Mouse (Mus musculus) gastrocnemius, postnatal 14 days (tissue): ENCODE data around the gene Platr17. TPM values are rescaled to one million over a fixed set of nuclear protein-coding genes. Genes with fewer than 3 reads are reported as not detected.
"Not testable (repeated sequence)": the region's sequence is repeated elsewhere in the genome, so short reads cannot be mapped to it uniquely, and the experiment has no call there.

Experiments used
- DNase-seq: peaks from one replicate; pipeline ENCODE4 v3.0.0; 2021; ENCODE audit warnings: mixed read lengths
- intact Hi-C: fragments of 180-260 bp; cut with DNase I; formaldehyde crosslinking; loops from one replicate; pipeline ENCODE4 v1.15.1; 2025; ENCODE audit warnings: low total_unique reads
- total RNA-seq, 2 experiments: library from RNA; stranded (reverse); gene quantifications; 2 replicates each; pipeline ENCODE4 v1.2.3; 2021

The Platr17 gene
- total RNA-seq, 2 experiments from 2014 or later: not detected

DNA sequence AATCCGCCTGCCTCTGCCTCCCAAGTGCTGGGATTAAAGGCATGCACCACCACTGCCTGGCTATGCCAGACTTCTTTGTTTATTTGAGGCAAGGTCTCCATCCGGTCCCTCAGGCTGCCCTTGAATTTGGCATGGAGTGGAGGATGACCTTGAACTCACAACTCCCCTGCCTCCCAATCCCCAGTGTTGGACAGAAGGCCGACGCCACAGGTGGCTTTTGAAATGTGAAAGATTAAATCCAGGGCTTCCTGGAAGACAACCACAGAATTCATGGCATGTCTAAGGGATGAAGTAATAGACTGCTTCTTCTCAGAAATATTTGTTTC, 4.0 kb upstream of the Platr17 start:
- intact Hi-C loops: loop anchor here (5.0 kb wide), 1 partner anchor 499 kb away; no protein-coding TSS in a partner anchor
- DNase-seq: no peak

GRCm38 (mm10) chr17:33901653-33902052, 3.3 kb upstream of the Platr17 start:
- DNase-seq: no peak
- intact Hi-C loops: loop anchor here (5.0 kb wide), 1 partner anchor 499 kb away; no protein-coding TSS in a partner anchor

GRCm38 (mm10) chr17:33902079-33902478, 2.9 kb upstream of the Platr17 start:
- intact Hi-C loops: loop anchor here (5.0 kb wide), 1 partner anchor 500 kb away; no protein-coding TSS in a partner anchor
- no peak for DNase-seq

DNA sequence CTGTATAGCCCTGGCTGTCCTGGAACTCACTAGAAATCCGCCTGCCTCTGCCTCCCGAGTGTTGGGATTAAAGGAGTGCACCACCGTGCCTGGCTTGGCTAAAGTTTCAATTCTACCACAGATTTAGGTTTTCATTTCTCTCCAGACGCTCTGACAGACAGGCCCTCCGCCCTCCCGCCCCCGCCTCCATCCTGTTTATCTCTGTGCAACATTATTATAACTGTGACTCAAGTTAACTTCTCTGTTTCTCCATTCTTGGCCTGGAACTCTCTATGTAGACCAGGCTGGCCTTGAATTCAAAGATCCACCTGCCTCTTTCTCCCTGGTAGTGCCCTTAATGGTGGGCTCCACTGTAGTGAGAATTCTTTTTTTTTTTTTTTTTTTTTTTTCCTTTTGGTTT, 2.4 kb upstream of the Platr17 start:
- no peak for DNase-seq
- intact Hi-C loops: loop anchor here (5.0 kb wide), 1 partner anchor 500 kb away; no protein-coding TSS in a partner anchor

DNA sequence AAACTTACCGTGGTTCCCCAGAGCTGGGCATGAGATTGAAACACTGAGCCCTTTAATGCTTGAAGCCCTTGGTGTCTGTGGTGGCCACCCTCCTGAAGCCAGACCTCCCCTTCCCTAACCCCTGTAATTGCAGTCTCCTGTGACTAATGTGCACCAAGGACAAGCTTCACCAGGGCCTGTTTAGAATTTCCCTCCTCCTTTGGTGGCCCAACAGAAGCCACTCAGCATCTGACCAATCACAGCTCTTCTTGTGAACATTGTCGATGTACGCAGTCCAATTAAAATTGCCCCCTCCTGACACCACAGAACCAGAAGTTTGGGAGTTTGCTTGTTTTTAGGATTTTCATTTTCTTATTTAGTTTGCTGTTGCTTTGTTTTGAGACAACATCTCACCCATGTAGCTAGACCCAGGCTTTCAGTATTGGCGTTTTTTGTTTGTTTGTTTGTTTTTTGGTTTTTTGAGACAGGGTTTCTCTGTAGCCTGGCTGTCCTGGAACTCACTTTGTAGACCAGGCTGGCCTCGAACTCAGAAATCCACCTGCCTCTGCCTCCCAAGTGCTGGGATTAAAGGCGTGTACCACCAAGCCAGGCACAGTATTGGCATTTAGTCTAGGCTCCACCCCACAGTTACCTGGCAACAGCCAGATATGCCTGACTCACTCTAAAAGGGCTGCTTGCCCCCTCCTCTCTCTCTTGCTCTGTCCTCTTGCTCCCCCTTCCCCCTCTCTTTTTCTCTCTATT, 854 bp upstream of the Platr17 start:
- intact Hi-C loops: loop anchor here (5.0 kb wide), 1 partner anchor 502 kb away; no protein-coding TSS in a partner anchor
- not testable (repeated sequence) for DNase-seq

DNA sequence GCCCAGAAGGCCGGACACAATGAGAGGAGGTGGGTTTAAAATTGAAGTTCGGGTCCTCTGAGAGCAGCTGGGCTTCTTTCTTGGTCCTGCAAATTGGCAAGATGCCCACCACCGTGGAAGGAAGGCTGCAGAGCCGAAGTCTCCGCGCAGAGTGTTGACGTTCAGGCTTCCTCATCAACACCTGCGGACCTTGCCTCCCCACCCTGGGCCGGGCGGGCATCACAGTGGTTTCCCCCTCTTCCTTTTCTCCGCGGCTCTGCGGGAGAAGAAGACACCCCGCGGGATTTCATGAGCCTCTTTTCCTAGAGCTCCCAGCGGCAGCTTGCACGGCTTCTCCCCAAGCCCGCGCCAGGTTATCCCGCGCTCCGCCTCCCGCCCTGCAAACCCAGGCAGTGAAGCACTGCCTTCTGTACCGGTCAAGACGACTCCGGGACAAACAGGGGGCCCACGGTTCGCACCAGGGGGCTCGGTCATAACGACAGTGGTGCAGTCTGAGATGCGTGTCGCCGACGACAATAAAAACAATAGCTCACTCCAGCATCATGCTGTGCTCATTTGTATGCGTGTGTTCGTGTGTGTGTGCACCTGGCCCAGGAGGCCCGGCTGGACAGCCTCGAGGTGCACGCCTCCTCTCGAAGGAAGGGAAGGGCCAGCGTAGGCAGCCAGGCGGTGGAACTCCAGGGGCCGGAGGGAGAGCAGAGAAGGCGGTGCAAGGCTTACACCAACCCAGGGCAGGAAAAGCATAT, 3.6 kb downstream of the Platr17 start:
- intact Hi-C loops: no loop called here
- DNase-seq: peak; percentile 47

GRCm38 (mm10) chr17:33909077-33909868, 4.3 kb downstream of the Platr17 start, which contains the start of gene Daxx:
Gene Daxx (plus strand): TSS chr17:33909414.
- peak; percentile 99 for DNase-seq
- intact Hi-C loops: no loop called here

- intact Hi-C loops: no loop called here
- no peak for DNase-seq
Measured at GRCm38 (mm10) chr17:33909869-33910250, 4.9 kb downstream of the Platr17 start.

DNA sequence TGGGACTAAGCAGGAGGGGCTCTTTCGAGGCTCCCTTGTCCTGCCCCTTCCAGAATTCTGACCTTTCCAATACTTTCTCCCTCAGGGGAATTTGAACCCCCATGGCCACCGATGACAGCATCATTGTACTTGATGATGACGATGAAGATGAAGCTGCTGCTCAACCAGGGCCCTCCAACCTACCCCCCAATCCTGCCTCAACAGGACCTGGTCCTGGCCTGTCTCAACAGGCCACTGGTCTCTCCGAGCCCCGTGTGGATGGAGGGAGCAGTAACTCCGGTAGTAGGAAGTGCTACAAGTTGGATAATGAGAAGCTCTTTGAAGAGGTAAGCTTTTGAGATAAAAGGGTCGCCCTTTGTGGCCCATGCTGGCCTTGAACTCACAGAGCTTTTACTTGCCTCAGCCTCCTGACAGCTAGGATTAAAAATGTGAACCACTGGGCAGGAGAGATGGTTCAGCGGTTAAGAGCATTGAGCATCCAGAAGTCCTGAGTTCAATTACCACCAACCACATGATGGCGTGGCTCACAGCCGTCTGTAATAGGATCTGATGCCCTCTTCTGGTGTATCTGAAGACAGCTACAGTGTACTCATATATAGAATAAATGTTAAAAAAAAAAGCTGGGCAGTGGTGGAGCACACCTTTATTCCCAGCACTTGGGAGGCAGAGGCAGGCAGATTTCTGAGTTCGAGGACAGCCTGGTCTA, 5.6 kb downstream of the Platr17 start:
- intact Hi-C loops: no loop called here
- no peak for DNase-seq

DNA sequence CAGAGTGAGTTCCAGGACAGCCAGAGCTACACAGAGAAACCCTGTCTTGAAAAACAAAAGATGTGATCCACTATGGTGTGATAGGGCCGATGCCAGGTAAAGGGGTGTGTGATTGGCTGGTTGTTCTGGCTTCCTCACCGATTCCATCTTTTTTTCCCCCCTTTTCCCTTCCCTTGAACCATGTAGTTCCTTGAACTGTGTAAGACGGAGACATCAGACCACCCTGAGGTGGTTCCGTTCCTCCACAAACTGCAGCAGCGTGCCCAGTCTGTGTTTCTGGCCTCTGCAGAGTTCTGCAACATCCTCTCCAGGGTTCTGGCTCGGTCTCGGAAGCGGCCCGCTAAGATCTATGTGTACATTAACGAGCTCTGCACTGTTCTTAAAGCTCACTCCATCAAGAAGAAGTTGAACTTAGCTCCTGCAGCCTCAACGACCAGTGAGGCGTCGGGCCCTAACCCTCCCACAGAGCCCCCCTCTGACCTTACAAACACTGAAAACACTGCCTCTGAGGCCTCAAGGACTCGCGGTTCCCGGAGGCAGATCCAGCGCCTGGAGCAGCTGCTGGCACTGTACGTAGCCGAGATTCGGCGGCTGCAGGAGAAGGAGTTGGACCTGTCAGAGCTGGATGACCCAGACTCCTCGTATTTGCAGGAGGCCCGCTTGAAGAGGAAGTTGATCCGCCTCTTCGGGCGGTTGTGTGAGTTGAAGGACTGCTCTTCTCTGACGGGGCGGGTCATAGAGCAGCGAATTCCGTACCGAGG, 6.3 kb downstream of the Platr17 start:
- intact Hi-C loops: no loop called here
- DNase-seq: no peak

GRCm38 (mm10) chr17:33911813-33912414, 7.0 kb downstream of the Platr17 start:
- DNase-seq: no peak
- intact Hi-C loops: no loop called here

DNA sequence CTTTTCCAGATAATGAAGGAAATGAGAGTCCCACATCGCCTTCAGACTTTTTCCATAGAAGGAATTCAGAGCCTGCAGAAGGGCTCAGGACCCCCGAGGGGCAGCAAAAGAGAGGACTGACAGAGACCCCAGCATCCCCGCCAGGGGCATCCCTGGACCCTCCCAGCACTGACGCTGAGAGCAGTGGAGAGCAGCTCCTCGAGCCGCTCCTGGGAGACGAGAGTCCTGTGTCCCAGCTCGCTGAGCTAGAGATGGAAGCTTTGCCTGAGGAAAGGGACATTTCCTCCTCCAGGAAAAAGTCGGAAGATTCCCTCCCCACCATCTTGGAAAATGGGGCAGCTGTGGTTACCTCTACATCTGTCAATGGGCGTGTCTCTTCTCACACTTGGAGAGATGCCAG, 8.3 kb downstream of the Platr17 start:
- no peak for DNase-seq
- intact Hi-C loops: no loop called here

GRCm38 (mm10) chr17:33913905-33914304, 9.0 kb downstream of the Platr17 start:
- intact Hi-C loops: no loop called here
- no peak for DNase-seq

DNA sequence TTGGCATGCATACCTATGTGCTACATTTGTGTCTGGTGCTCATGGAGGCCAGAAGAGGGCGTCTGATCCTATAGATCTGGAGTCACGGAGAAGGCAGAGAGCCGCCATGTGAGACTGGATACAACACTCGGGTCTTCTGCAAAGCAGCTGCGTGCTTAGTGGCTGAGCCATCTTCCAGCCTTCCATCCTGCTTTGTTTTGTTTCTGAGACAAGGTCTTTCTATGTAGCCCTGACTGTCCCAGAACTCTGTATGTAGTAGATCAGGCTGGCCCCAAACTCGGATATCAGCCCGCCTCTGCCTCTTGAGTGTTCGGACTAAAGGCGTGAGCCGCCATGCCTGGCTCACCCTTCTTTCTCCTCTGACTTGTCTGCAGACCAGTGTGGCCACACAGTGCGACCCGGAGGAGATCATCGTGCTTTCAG, 10.0 kb downstream of the Platr17 start:
- intact Hi-C loops: no loop called here

DNA sequence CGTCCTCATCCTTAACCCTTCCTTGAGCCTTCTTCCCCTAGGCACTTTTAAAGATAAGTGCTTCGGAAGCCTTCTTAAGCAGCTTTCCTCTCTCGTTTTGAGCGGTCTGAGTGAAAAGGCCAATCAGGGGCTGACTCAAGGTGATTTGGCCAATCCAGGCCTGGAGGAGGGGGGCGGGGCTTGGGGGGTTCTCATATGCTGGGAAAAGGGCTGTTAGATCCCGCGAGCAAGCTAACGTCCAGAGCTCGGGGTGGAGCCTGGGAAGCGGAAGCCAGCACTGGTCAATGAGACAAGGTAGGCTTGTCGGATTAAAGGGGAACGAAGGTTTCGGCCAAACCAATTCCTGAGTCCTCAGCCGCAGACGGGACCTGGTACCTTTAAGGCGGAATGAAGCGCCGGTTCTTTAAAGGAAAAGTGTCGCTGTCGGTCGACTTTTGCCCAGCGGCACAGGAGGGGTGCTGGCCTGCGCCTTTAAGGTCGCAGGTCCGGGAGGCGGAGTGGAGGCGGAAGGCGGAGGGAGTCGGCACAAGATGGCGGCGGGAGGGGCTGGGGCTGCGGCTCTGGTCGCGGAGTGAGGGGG, 10.8 kb downstream of the Platr17 start, which contains the start of the genes Tapbp and Zbtb22:
Tapbp (plus strand) TSS at position 229 of the 580 bp plus-strand sequence.
Zbtb22 (plus strand) TSS at position 234 of the 580 bp plus-strand sequence.
- peak; percentile 95 for DNase-seq
- intact Hi-C loops: no loop called here

More for the DNA sequence above, 10.0 kb downstream of the Platr17 start:
- no peak for DNase-seq

- intact Hi-C loops: no loop called here
- DNase-seq: no peak
Measured at GRCm38 (mm10) chr17:33916294-33916693, 11.4 kb downstream of the Platr17 start.

- intact Hi-C loops: no loop called here
- no peak for DNase-seq
Measured at GRCm38 (mm10) chr17:33916847-33917655, 12.1 kb downstream of the Platr17 start.
